Mouse (Mus musculus): ENCODE measurements around the gene Cyb561.

DNA sequence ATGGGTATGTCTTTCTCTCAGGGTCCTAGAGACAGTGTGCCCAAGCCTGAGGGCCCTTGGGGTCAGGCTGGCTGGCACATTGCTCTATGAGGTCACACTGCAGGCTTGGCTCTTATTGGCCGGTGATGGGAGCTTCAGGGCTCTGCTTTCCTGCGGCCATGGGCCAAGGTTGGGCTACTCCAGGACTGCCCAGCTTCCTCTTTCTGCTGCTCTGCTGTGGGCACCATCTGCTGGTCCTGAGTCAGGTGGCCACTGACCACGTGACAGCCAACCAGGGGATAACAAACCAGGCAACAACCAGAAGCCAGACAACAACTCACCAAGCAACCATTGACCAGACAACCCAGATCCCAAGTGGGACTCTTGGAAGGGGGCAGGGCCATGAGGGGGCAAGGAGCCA lies 21.9 kb upstream of the Cyb561 start:
- TF ChIP-seq POLR2A (IDR thresholded peaks at IDR 0.05; ENCODE audit: extremely low read depth, insufficient read depth, low read length) (no peak), CTCF (IDR thresholded peaks at IDR 0.05; ENCODE audit: low read depth, low read length) (no peak)

Data from liver, adult 2 months (tissue).